Mouse (Mus musculus): ENCODE data around the gene Fyb2. TPM values are rescaled to one million over a fixed set of nuclear protein-coding genes. Genes with fewer than 3 reads are reported as not detected.

Gene Fyb2
- total and polyA plus RNA-seq, 2 experiments from 2014 or later = 0.05 to 0.21 TPM

GRCm38 (mm10) chr4:104888499-104889262, 24.6 kb upstream of the Fyb2 start:
- 76% methylated on average over 9 of the region's 9 CpGs for WGBS
- no peak for DNase-seq (ENCODE audit: low spot score)
- Histone ChIP-seq H3K27me3 (ENCODE audit: insufficient read depth, low read length) (no peaks in the 10 kb centered on the region), H3K9ac (replicated peaks; ENCODE audit: low read length) (no peak overlapping the region), H3K36me3 (ENCODE audit: insufficient read depth, low read length) (no peaks in the 10 kb centered on the region), H3K4me3 (ENCODE audit: low read length) (no peak overlapping the region), H3K4me1 (ENCODE audit: insufficient read depth, low read length) (peaks cover 8% of the 10 kb centered on the region; the same call in 1 of the 2 replicates), H3K27ac (no peak overlapping the region), H3K9me3 (ENCODE audit: low read length) (no peaks in the 10 kb centered on the region), H3K4me2 (ENCODE audit: low read depth, low read length) (no peak overlapping the region)
- TF ChIP-seq CTCF (IDR thresholded peaks at IDR 0.05; ENCODE audit: low read depth) = no peak
- ATAC-seq = no peak

GRCm38 (mm10) chr4:104891708-104892107, 21.5 kb upstream of the Fyb2 start:
- no peaks in the 10 kb centered on the region for H3K9me3 ChIP-seq (ENCODE audit: low read length)
- H3K36me3 ChIP-seq (ENCODE audit: insufficient read depth, low read length) = no peaks in the 10 kb centered on the region
- WGBS = 83% methylated on average over 7 of the region's 7 CpGs
- H3K27ac ChIP-seq = no peak overlapping the region
- DNase-seq (ENCODE audit: low spot score) = no peak
- H3K4me3 ChIP-seq (ENCODE audit: low read length) = no peak overlapping the region
- no peak for ATAC-seq
- no peak for TF ChIP-seq CTCF (IDR thresholded peaks at IDR 0.05; ENCODE audit: low read depth)
- no peak overlapping the region for H3K9ac ChIP-seq (replicated peaks; ENCODE audit: low read length)
- H3K4me2 ChIP-seq (ENCODE audit: low read depth, low read length) = no peak overlapping the region
- no peaks in the 10 kb centered on the region for H3K27me3 ChIP-seq (ENCODE audit: insufficient read depth, low read length)
- peaks cover 8% of the 10 kb centered on the region; the same call in 1 of the 2 replicates for H3K4me1 ChIP-seq (ENCODE audit: insufficient read depth, low read length)

- no peak for TF ChIP-seq CTCF (IDR thresholded peaks at IDR 0.05; ENCODE audit: low read depth)
- Histone ChIP-seq H3K9ac (replicated peaks; ENCODE audit: low read length) (no peak overlapping the region), H3K4me3 (ENCODE audit: low read length) (no peak overlapping the region), H3K27me3 (ENCODE audit: insufficient read depth, low read length) (no peaks in the 10 kb centered on the region), H3K36me3 (ENCODE audit: insufficient read depth, low read length) (no peaks in the 10 kb centered on the region), H3K9me3 (ENCODE audit: low read length) (no peaks in the 10 kb centered on the region), H3K4me1 (ENCODE audit: insufficient read depth, low read length) (peaks cover 7% of the 10 kb centered on the region; the same call in 1 of the 2 replicates), H3K4me2 (ENCODE audit: low read depth, low read length) (no peak overlapping the region), H3K27ac (no peak overlapping the region)
- ATAC-seq (no peak), DNase-seq (ENCODE audit: low spot score) (no peak)
- 65% methylated on average over 5 of the region's 5 CpGs for WGBS
Observed at GRCm38 (mm10) chr4:104893588-104893987, 19.7 kb upstream of the Fyb2 start.

- Histone ChIP-seq H3K9ac (replicated peaks; ENCODE audit: low read length) (no peak overlapping the region), H3K36me3 (ENCODE audit: insufficient read depth, low read length) (no peaks in the 10 kb centered on the region), H3K27me3 (ENCODE audit: insufficient read depth, low read length) (no peaks in the 10 kb centered on the region), H3K4me2 (ENCODE audit: low read depth, low read length) (no peak overlapping the region), H3K9me3 (ENCODE audit: low read length) (no peaks in the 10 kb centered on the region), H3K27ac (no peak overlapping the region), H3K4me3 (ENCODE audit: low read length) (no peak overlapping the region), H3K4me1 (ENCODE audit: insufficient read depth, low read length) (0 out of 2 replicates have a peak, but pooled peaks cover 2% of the 10 kb centered on the region)
- TF ChIP-seq CTCF (IDR thresholded peaks at IDR 0.05; ENCODE audit: low read depth) = peak; percentile 92
- WGBS = 54% methylated on average over 13 of the region's 13 CpGs
- ATAC-seq (no peak), DNase-seq (ENCODE audit: low spot score) (peak; percentile 85)
Observed at GRCm38 (mm10) chr4:104894004-104894734, 19.1 kb upstream of the Fyb2 start.

- no peak overlapping the region for H3K4me2 ChIP-seq (ENCODE audit: low read depth, low read length)
- WGBS = 73% methylated on average over 2 of the region's 2 CpGs
- H3K27ac ChIP-seq = no peak overlapping the region
- H3K36me3 ChIP-seq (ENCODE audit: insufficient read depth, low read length) = no peaks in the 10 kb centered on the region
- ATAC-seq (no peak), DNase-seq (ENCODE audit: low spot score) (peak; percentile 30)
- TF ChIP-seq CTCF (IDR thresholded peaks at IDR 0.05; ENCODE audit: low read depth) = no peak
- no peaks in the 10 kb centered on the region for H3K4me1 ChIP-seq (ENCODE audit: insufficient read depth, low read length)
- no peaks in the 10 kb centered on the region for H3K27me3 ChIP-seq (ENCODE audit: insufficient read depth, low read length)
- H3K9me3 ChIP-seq (ENCODE audit: low read length) = no peaks in the 10 kb centered on the region
- no peak overlapping the region for H3K4me3 ChIP-seq (ENCODE audit: low read length)
- H3K9ac ChIP-seq (replicated peaks; ENCODE audit: low read length) = no peak overlapping the region
Observed at GRCm38 (mm10) chr4:104902836-104903235, 10.4 kb upstream of the Fyb2 start.

GRCm38 (mm10) chr4:104905049-104905448, 8.2 kb upstream of the Fyb2 start:
- no peak overlapping the region for H3K4me3 ChIP-seq (ENCODE audit: low read length)
- DNase-seq (ENCODE audit: low spot score) (no peak), ATAC-seq (no peak)
- H3K4me2 ChIP-seq (ENCODE audit: low read depth, low read length) = no peak overlapping the region
- H3K27ac ChIP-seq = no peak overlapping the region
- no peak overlapping the region for H3K9ac ChIP-seq (replicated peaks; ENCODE audit: low read length)
- WGBS = 86% methylated on average over 6 of the region's 6 CpGs
- no peak for TF ChIP-seq CTCF (IDR thresholded peaks at IDR 0.05; ENCODE audit: low read depth)
- H3K36me3 ChIP-seq (ENCODE audit: insufficient read depth, low read length) = no peaks in the 10 kb centered on the region
- H3K27me3 ChIP-seq (ENCODE audit: insufficient read depth, low read length) = no peaks in the 10 kb centered on the region
- no peaks in the 10 kb centered on the region for H3K4me1 ChIP-seq (ENCODE audit: insufficient read depth, low read length)
- no peaks in the 10 kb centered on the region for H3K9me3 ChIP-seq (ENCODE audit: low read length)
